In genomic region chr11:88203712-88204532, GRCm38 (mm10) we compare ENCODE assay signal across 8 mouse cellular contexts. TPM values are rescaled to one million over a fixed set of nuclear protein-coding genes. Genes with fewer than 3 reads are reported as not detected.
DNase-seq lines count a peak whose midpoint lies in the region; ATAC-seq and TF ChIP-seq lines count a peak whose summit lies in the region.

TSS of gene Mrps23 (plus strand) at chr11:88204388.

- TF ChIP-seq CTCF in midbrain, postnatal 0 days (IDR thresholded peaks at IDR 0.05): peak; percentile 64

- peak within 1 kb of the TSS; percentile 75 for H3K4me3 ChIP-seq in embryonic facial prominence, embryonic 14.5 days (ENCODE audit: low read depth, low read length)
- peak within 1 kb of the TSS; percentile 79 for H3K4me3 ChIP-seq in limb, embryonic 14.5 days (replicated peaks; ENCODE audit: low read length)
- peak within 1 kb of the TSS; percentile 83 for H3K4me3 ChIP-seq in midbrain, postnatal 0 days (ENCODE audit: low read depth, low read length)

- TF ChIP-seq POLR2A in limb, embryonic 14.5 days (IDR thresholded peaks at IDR 0.05; ENCODE audit: borderline replicate concordance, extremely low read depth, insufficient read depth, insufficient read length): peak; percentile 67; the same call in 1 of the 2 replicates

- peaks cover 9% of the 10 kb centered on the region for H3K4me1 ChIP-seq in embryonic facial prominence, embryonic 14.5 days (ENCODE audit: control insufficient read depth, insufficient read depth, low read length)
- H3K4me1 ChIP-seq in limb, embryonic 14.5 days (ENCODE audit: control insufficient read depth, insufficient read depth, low read length): peaks cover 8% of the 10 kb centered on the region; the same call in 1 of the 2 replicates
- peaks cover 5% of the 10 kb centered on the region for H3K4me1 ChIP-seq in midbrain, postnatal 0 days (ENCODE audit: insufficient read depth, low read length)

- peak within 1 kb of the TSS; percentile 77 for H3K9ac ChIP-seq in embryonic facial prominence, embryonic 14.5 days (ENCODE audit: low read depth, low read length)
- H3K9ac ChIP-seq in limb, embryonic 14.5 days (ENCODE audit: low read depth, low read length, severe bottlenecking): peak within 1 kb of the TSS; percentile 81
- peak within 1 kb of the TSS; percentile 84 for H3K9ac ChIP-seq in midbrain, postnatal 0 days (replicated peaks; ENCODE audit: low read length, poor library complexity, severe bottlenecking)

- WGBS in embryonic facial prominence, embryonic 14.5 days: under 1% methylated on average over 51 of the region's 51 CpGs
- WGBS in limb, embryonic 14.5 days: under 1% methylated on average over 51 of the region's 51 CpGs
- WGBS in midbrain, postnatal 0 days: 1% methylated on average over 51 of the region's 51 CpGs

- no peaks in the 10 kb centered on the region for H3K9me3 ChIP-seq in embryonic facial prominence, embryonic 14.5 days (ENCODE audit: control insufficient read depth, low read length)
- no peaks in the 10 kb centered on the region for H3K9me3 ChIP-seq in limb, embryonic 14.5 days (ENCODE audit: control insufficient read depth, low read length)
- no peaks in the 10 kb centered on the region for H3K9me3 ChIP-seq in midbrain, postnatal 0 days (ENCODE audit: low read length)

- DNase-seq in 3T3-L1 (ENCODE audit: low read depth, low spot score): peak; percentile 96
- DNase-seq in adrenal gland, postnatal 4 days (ENCODE audit: low spot score in 2 of 2): peak; percentile 67 to 85
- peak; percentile 98 for DNase-seq in embryonic facial prominence, embryonic 14.5 days (ENCODE audit: low spot score)
- peak; percentile 94 for DNase-seq in heart, adult 8-10 months (ENCODE audit: low spot score)
- peak; percentile 95 for DNase-seq in kidney, adult 9 months
- DNase-seq in limb, embryonic 14.5 days (ENCODE audit: low spot score): peak; percentile 94
- peak; percentile 96 for DNase-seq in midbrain, postnatal 0 days (ENCODE audit: low spot score)
- DNase-seq in spleen, postnatal 14 days (ENCODE audit: low spot score in 2 of 2): peak; percentile 72 to 81

- H3K36me3 ChIP-seq in embryonic facial prominence, embryonic 14.5 days (ENCODE audit: control insufficient read depth, insufficient read depth, low read length): peaks cover 14% of the 10 kb centered on the region
- H3K36me3 ChIP-seq in limb, embryonic 14.5 days (ENCODE audit: control insufficient read depth, insufficient read depth, low read length): peaks cover 13% of the 10 kb centered on the region
- peaks cover 10% of the 10 kb centered on the region; the same call in 1 of the 2 replicates for H3K36me3 ChIP-seq in midbrain, postnatal 0 days (ENCODE audit: insufficient read depth, low read length)

- H3K4me2 ChIP-seq in embryonic facial prominence, embryonic 14.5 days (ENCODE audit: low read depth, low read length): peak within 1 kb of the TSS; percentile 78
- peak within 1 kb of the TSS; percentile 77 for H3K4me2 ChIP-seq in limb, embryonic 14.5 days (replicated peaks; ENCODE audit: low read depth, low read length, severe bottlenecking)
- peak within 1 kb of the TSS; percentile 90 for H3K4me2 ChIP-seq in midbrain, postnatal 0 days (ENCODE audit: low read depth, low read length, poor library complexity, severe bottlenecking)

- H3K27ac ChIP-seq in embryonic facial prominence, embryonic 14.5 days (replicated peaks; ENCODE audit: low read depth, low read length): peak within 1 kb of the TSS; percentile 91
- peak within 1 kb of the TSS; percentile 87 for H3K27ac ChIP-seq in limb, embryonic 14.5 days (replicated peaks; ENCODE audit: low read depth, low read length)
- H3K27ac ChIP-seq in midbrain, postnatal 0 days (ENCODE audit: low read depth, low read length): peak within 1 kb of the TSS; percentile 71

- H3K27me3 ChIP-seq in embryonic facial prominence, embryonic 14.5 days (replicated peaks; ENCODE audit: control insufficient read depth, insufficient read depth, low read length): no peaks in the 10 kb centered on the region
- H3K27me3 ChIP-seq in limb, embryonic 14.5 days (ENCODE audit: control insufficient read depth, insufficient read depth, low read length): no peaks in the 10 kb centered on the region
- no peaks in the 10 kb centered on the region for H3K27me3 ChIP-seq in midbrain, postnatal 0 days (ENCODE audit: insufficient read depth, low read length)

- peak; percentile 95 for ATAC-seq in embryonic facial prominence, embryonic 14.5 days (ENCODE audit: low read depth)
- peak; percentile 94 for ATAC-seq in limb, embryonic 14.5 days (ENCODE audit: low FRiP score, low read depth)
- peak; percentile 91 for ATAC-seq in midbrain, postnatal 0 days (ENCODE audit: low FRiP score)

RNA-seq across cellular contexts. Expression of gene Mrps23, which starts in this region (rescaled TPM):
- total RNA-seq in adrenal gland, postnatal 4 days (2021): 100 to 1,000 TPM; 143 to 160 TPM
- 55.6 and 59.4 TPM in 2 replicates for polyA plus RNA-seq in embryonic facial prominence, embryonic 14.5 days (2014; fragmentation: Nextera tagmentation; extraction: Ambion mirVana)
- total RNA-seq in heart, adult 8-10 months (2022): 100 to 1,000 TPM; 301 to 345 (median 322) TPM
- 46.9 and 63.5 TPM in 2 replicates for polyA plus RNA-seq in limb, embryonic 14.5 days (2012; rRNA removed)
- polyA plus RNA-seq in limb, embryonic 14.5 days (2014; fragmentation: Nextera tagmentation; extraction: Ambion mirVana): 60.2 and 64.7 TPM in 2 replicates
- 29.4 and 35.5 TPM in 2 replicates for total RNA-seq in midbrain, postnatal 0 days (2014; rRNA removed)
- polyA plus RNA-seq in midbrain, postnatal 0 days (2015; fragmentation: Nextera tagmentation; extraction: Ambion mirVana): 63.0 and 63.2 TPM in 2 replicates

Comparison
In these comparisons a context has a peak if more than half of its experiments do, and no peak if none do; other contexts are left out.
1. Peak in every context shown above with its lines: DNase-seq, ATAC-seq, H3K4me3 ChIP-seq and H3K27ac ChIP-seq.